Mouse (Mus musculus) liver, postnatal 0 days (tissue): ENCODE results near the gene Sult2a7. TPM values are rescaled to one million over a fixed set of nuclear protein-coding genes. Genes with fewer than 3 reads are reported as not detected.
A peak's percentile ranks its signal among the peaks of the same experiment; 100 is the strongest.

Source experiments
- ATAC-seq: fragments of 200-750 bp; cut with Nextera tagmentation; 2 replicates; pipeline ENCODE4 v1.8.0; 2017; ENCODE audit warnings: mild to moderate bottlenecking, moderate library complexity
- DNase-seq: peaks from one replicate; pipeline ENCODE4 v3.0.0-alpha.2; 2016
- H3K27ac ChIP-seq: fragments of 300-500 bp; sonication (generic); 2 replicates; pipeline ENCODE4 v1.5.1; 2014; ENCODE audit warnings: antibody characterized with exemption, moderate library complexity, mild to moderate bottlenecking, low read depth
- H3K27me3 ChIP-seq: fragments of 300-500 bp; sonication (generic); 2 replicates; pipeline ENCODE4 v1.6.1; 2014; ENCODE audit warnings: low read length, control low read depth, mixed read lengths; ENCODE audit not compliant: insufficient read depth
- H3K36me3 ChIP-seq: fragments of 300-500 bp; sonication (generic); replicated peaks from 2 replicates; pipeline ENCODE4 v1.6.1; 2014; ENCODE audit warnings: mild to moderate bottlenecking, control low read depth, low read length, moderate library complexity, mixed read lengths; ENCODE audit not compliant: insufficient read depth
- H3K4me1 ChIP-seq: fragments of 300-500 bp; sonication (generic); 2 replicates; pipeline ENCODE4 v1.6.1; 2014; ENCODE audit warnings: antibody characterized with exemption, mild to moderate bottlenecking, control low read depth; ENCODE audit not compliant: insufficient read depth
- H3K4me2 ChIP-seq: fragments of 300-500 bp; sonication (generic); 2 replicates; pipeline ENCODE4 v1.6.1; 2014; ENCODE audit warnings: low read depth, mild to moderate bottlenecking, low read length, moderate library complexity, mixed read lengths
- H3K4me3 ChIP-seq: fragments of 300-500 bp; sonication (generic); 2 replicates; pipeline ENCODE4 v1.5.1; 2014; ENCODE audit warnings: low read depth, low read length
- H3K9ac ChIP-seq: fragments of 300-500 bp; sonication (generic); replicated peaks from 2 replicates; pipeline ENCODE4 v1.6.1; 2014; ENCODE audit warnings: mild to moderate bottlenecking, moderate library complexity
- H3K9me3 ChIP-seq: fragments of 300-500 bp; sonication (generic); 2 replicates; pipeline ENCODE4 v1.6.1; 2016; ENCODE audit warnings: mild to moderate bottlenecking, control low read depth, low read length, mixed read lengths
- CTCF ChIP-seq: sonication (generic); IDR thresholded peaks from 2 replicates; pipeline ENCODE4 v1.5.1; 2016; ENCODE audit warnings: antibody characterized with exemption, low read depth
- EP300 ChIP-seq: IDR thresholded peaks from 2 replicates; pipeline ENCODE4 v1.6.1; 2016; ENCODE audit warnings: antibody characterized with exemption, low read depth, mild to moderate bottlenecking
- WGBS: fragments of 180-500 bp; shearing (Covaris S2); extraction: QIAGEN DNeasy Blood & Tissue Kit; methylation state at CpG from one replicate; pipeline ENCODE4 v1.1.7; 2014; ENCODE audit not compliant: insufficient replicate concordance; 5-methylcytosine and 5-hydroxymethylcytosine counted together
- polyA plus RNA-seq: library from polyadenylated mRNA; unstranded; fragments of >200 nt; fragmentation: Nextera tagmentation; extraction: Ambion mirVana; gene quantifications from 2 replicates; pipeline ENCODE4 v1.2.1, GENCODE M21; 2015

Gene Sult2a7
- polyA plus RNA-seq: not detected in 2 replicates

GRCm38 (mm10) chr7:14494130-14494529 lies at the start of gene Sult2a7:
Gene Sult2a7 (minus strand): TSS chr7:14494230.
- no peaks in the 10 kb centered on the region for H3K27me3 ChIP-seq
- WGBS: 83% methylated on average over 4 of the region's 4 CpGs

GRCm38 (mm10) chr7:14525280-14525679 lies 31.2 kb upstream of the Sult2a7 start:
- DNase-seq: peak; percentile 34
- peak; percentile 99 for ATAC-seq
- TF ChIP-seq CTCF (no peak), EP300 (peak; percentile 88)
- Histone ChIP-seq H3K4me1 (no peaks in the 10 kb centered on the region), H3K4me3 (no peak overlapping the region), H3K27ac (peak overlapping the region; percentile 84), H3K9me3 (no peaks in the 10 kb centered on the region), H3K9ac (no peak overlapping the region), H3K4me2 (no peak overlapping the region), H3K36me3 (no peaks in the 10 kb centered on the region), H3K27me3 (no peaks in the 10 kb centered on the region)
- 36% methylated on average over 1 of the region's 1 CpGs for WGBS

More at GRCm38 (mm10) chr7:14494130-14494529, at the start of gene Sult2a7:
- Histone ChIP-seq H3K9ac (no peak within 1 kb of the TSS), H3K27ac (no peak within 1 kb of the TSS), H3K36me3 (no peaks in the 10 kb centered on the region), H3K4me2 (no peak within 1 kb of the TSS), H3K4me3 (no peak within 1 kb of the TSS), H3K4me1 (no peaks in the 10 kb centered on the region), H3K9me3 (no peaks in the 10 kb centered on the region)
- no peak for TF ChIP-seq EP300
- TF ChIP-seq CTCF: no peak
- DNase-seq (no peak), ATAC-seq (no peak)

- Histone ChIP-seq H3K4me3 (no peak overlapping the region), H3K9ac (no peak overlapping the region), H3K27me3 (no peaks in the 10 kb centered on the region), H3K36me3 (no peaks in the 10 kb centered on the region), H3K4me2 (no peak overlapping the region), H3K9me3 (no peaks in the 10 kb centered on the region), H3K27ac (peak overlapping the region; percentile 55; the same call in 1 of the 2 replicates), H3K4me1 (no peaks in the 10 kb centered on the region)
- DNase-seq (no peak), ATAC-seq (peak; percentile 8; the same call in 1 of the 2 replicates)
- WGBS: 71% methylated on average over 1 of the region's 1 CpGs
- TF ChIP-seq EP300 (peak; percentile 69), CTCF (0 out of 2 replicates have a peak, but pooled peaks have one; percentile 20)
Measured at GRCm38 (mm10) chr7:14522636-14523035, 28.6 kb upstream of the Sult2a7 start.

GRCm38 (mm10) chr7:14518301-14518700 lies 24.3 kb upstream of the Sult2a7 start:
- Histone ChIP-seq H3K4me1 (no peaks in the 10 kb centered on the region), H3K36me3 (no peaks in the 10 kb centered on the region), H3K4me2 (no peak overlapping the region), H3K9me3 (no peaks in the 10 kb centered on the region), H3K4me3 (no peak overlapping the region), H3K27me3 (no peaks in the 10 kb centered on the region), H3K27ac (no peak overlapping the region), H3K9ac (no peak overlapping the region)
- TF ChIP-seq EP300 (no peak), CTCF (no peak)
- no peak for DNase-seq
- WGBS: 65% methylated on average over 3 of the region's 3 CpGs
- no peak for ATAC-seq

- no peak for DNase-seq
- Histone ChIP-seq H3K4me3 (no peak overlapping the region), H3K4me2 (no peak overlapping the region), H3K27ac (no peak overlapping the region), H3K27me3 (no peaks in the 10 kb centered on the region), H3K9ac (no peak overlapping the region), H3K4me1 (no peaks in the 10 kb centered on the region), H3K9me3 (no peaks in the 10 kb centered on the region), H3K36me3 (no peaks in the 10 kb centered on the region)
- TF ChIP-seq CTCF (no peak), EP300 (no peak)
- no peak for ATAC-seq
- WGBS: 59% methylated on average over 3 of the region's 3 CpGs
Measured at GRCm38 (mm10) chr7:14492886-14493285, 1.1 kb downstream of the Sult2a7 start.

- Histone ChIP-seq H3K4me2 (no peak within 1 kb of the TSS), H3K4me3 (no peak within 1 kb of the TSS), H3K4me1 (no peaks in the 10 kb centered on the region), H3K36me3 (no peaks in the 10 kb centered on the region), H3K9me3 (no peaks in the 10 kb centered on the region), H3K9ac (no peak within 1 kb of the TSS), H3K27me3 (no peaks in the 10 kb centered on the region), H3K27ac (no peak within 1 kb of the TSS)
- no peak for DNase-seq
- no peak for ATAC-seq
- TF ChIP-seq EP300: no peak
- no peak for TF ChIP-seq CTCF
- 58% methylated on average over 3 of the region's 3 CpGs for WGBS
Measured at GRCm38 (mm10) chr7:14446534-14446933, 47.5 kb downstream of the Sult2a7 start, which contains the start of gene Sult2a8. Gene Sult2a8 (minus strand): TSS chr7:14446769.
